Mouse (Mus musculus): ENCODE data around the gene Tmem19. TPM values are rescaled to one million over a fixed set of nuclear protein-coding genes. Genes with fewer than 3 reads are reported as not detected.
"Not testable (repeated sequence)": the region's sequence is repeated elsewhere in the genome, so short reads cannot be mapped to it uniquely, and the experiment has no call there.

Tmem19 gene
- polyA plus RNA-seq, 1 experiment from 2014 or later = 42.8 TPM

- Histone ChIP-seq H3K27ac (peak overlapping the region; percentile 93), H3K36me3 (ENCODE audit: inconsistent target) (no peaks in the 10 kb centered on the region), H3K4me3 (ENCODE audit: inconsistent target) (peak overlapping the region; percentile 7), H3K79me2 (ENCODE audit: inconsistent target) (no peaks in the 10 kb centered on the region)
- 45% methylated on average over 8 of the region's 8 CpGs for WGBS (ENCODE audit: missing documents)
Measured at GRCm38 (mm10) chr10:115332420-115332952, 29.8 kb downstream of the Tmem19 start.

- Histone ChIP-seq H3K4me3 (ENCODE audit: inconsistent target) (no peak overlapping the region), H3K79me2 (ENCODE audit: inconsistent target) (no peaks in the 10 kb centered on the region), H3K27ac (peak overlapping the region; percentile 69), H3K36me3 (ENCODE audit: inconsistent target) (no peaks in the 10 kb centered on the region)
- 34% methylated on average over 2 of the region's 3 CpGs for WGBS (ENCODE audit: missing documents)
Measured at GRCm38 (mm10) chr10:115329010-115329530, 33.2 kb downstream of the Tmem19 start.

- H3K27ac ChIP-seq = peak overlapping the region; percentile 69
- no peaks in the 10 kb centered on the region for H3K36me3 ChIP-seq (ENCODE audit: inconsistent target)
- WGBS (ENCODE audit: missing documents) = 15% methylated on average over 6 of the region's 6 CpGs
- H3K4me3 ChIP-seq (ENCODE audit: inconsistent target) = no peak overlapping the region
- H3K79me2 ChIP-seq (ENCODE audit: inconsistent target) = no peaks in the 10 kb centered on the region
Measured at GRCm38 (mm10) chr10:115328514-115328913, 33.8 kb downstream of the Tmem19 start.

- Histone ChIP-seq H3K79me2 (ENCODE audit: inconsistent target) (no peaks in the 10 kb centered on the region), H3K4me3 (ENCODE audit: inconsistent target) (no peak overlapping the region), H3K36me3 (ENCODE audit: inconsistent target) (no peaks in the 10 kb centered on the region), H3K27ac (no peak overlapping the region)
- 12% methylated on average over 6 of the region's 6 CpGs for WGBS (ENCODE audit: missing documents)
Measured at GRCm38 (mm10) chr10:115323295-115323694, 39.0 kb downstream of the Tmem19 start.

- H3K79me2 ChIP-seq (ENCODE audit: inconsistent target) = no peaks in the 10 kb centered on the region
- H3K27ac ChIP-seq = no peak overlapping the region
- WGBS (ENCODE audit: missing documents) = 53% methylated on average over 5 of the region's 5 CpGs
- no peak overlapping the region for H3K4me3 ChIP-seq (ENCODE audit: inconsistent target)
- H3K36me3 ChIP-seq (ENCODE audit: inconsistent target) = no peaks in the 10 kb centered on the region
Measured at GRCm38 (mm10) chr10:115321317-115322035, 40.8 kb downstream of the Tmem19 start.

- peaks cover 17% of the 10 kb centered on the region for H3K79me2 ChIP-seq (ENCODE audit: inconsistent target)
- not testable (repeated sequence) for H3K36me3 ChIP-seq (ENCODE audit: inconsistent target); H3K27ac ChIP-seq; H3K4me3 ChIP-seq (ENCODE audit: inconsistent target)
- 67% methylated on average over 3 of the region's 3 CpGs for WGBS (ENCODE audit: missing documents)
Measured at GRCm38 (mm10) chr10:115318388-115318787, 43.9 kb downstream of the Tmem19 start.

GRCm38 (mm10) chr10:115316313-115316712, 46.0 kb downstream of the Tmem19 start:
- Histone ChIP-seq H3K4me3 (ENCODE audit: inconsistent target) (peak overlapping the region; percentile 96), H3K27ac (peak overlapping the region; percentile 88), H3K79me2 (ENCODE audit: inconsistent target) (peaks cover 38% of the 10 kb centered on the region), H3K36me3 (ENCODE audit: inconsistent target) (no peaks in the 10 kb centered on the region)
- 60% methylated on average over 11 of the region's 11 CpGs for WGBS (ENCODE audit: missing documents)

GRCm38 (mm10) chr10:115315473-115316171, 46.7 kb downstream of the Tmem19 start, which contains the start of gene Rab21:
Rab21 (minus strand) TSS chr10:115315594.
- H3K4me3 ChIP-seq (ENCODE audit: inconsistent target) = peak within 1 kb of the TSS; percentile 96
- no peaks in the 10 kb centered on the region for H3K36me3 ChIP-seq (ENCODE audit: inconsistent target)
- peaks cover 45% of the 10 kb centered on the region for H3K79me2 ChIP-seq (ENCODE audit: inconsistent target)
- under 1% methylated on average over 48 of the region's 48 CpGs for WGBS (ENCODE audit: missing documents)
- peak within 1 kb of the TSS; percentile 88 for H3K27ac ChIP-seq

- H3K27ac ChIP-seq = peak overlapping the region; percentile 84
- H3K4me3 ChIP-seq (ENCODE audit: inconsistent target) = peak overlapping the region; percentile 96
- peaks cover 53% of the 10 kb centered on the region for H3K79me2 ChIP-seq (ENCODE audit: inconsistent target)
- under 1% methylated on average over 63 of the region's 73 CpGs for WGBS (ENCODE audit: missing documents)
- H3K36me3 ChIP-seq (ENCODE audit: inconsistent target) = no peaks in the 10 kb centered on the region
Measured at GRCm38 (mm10) chr10:115314582-115315452, 47.5 kb downstream of the Tmem19 start.

GRCm38 (mm10) chr10:115314287-115314581, 48.1 kb downstream of the Tmem19 start:
- WGBS (ENCODE audit: missing documents) = 2% methylated on average over 6 of the region's 6 CpGs
- H3K27ac ChIP-seq = peak overlapping the region; percentile 84
- peaks cover 59% of the 10 kb centered on the region for H3K79me2 ChIP-seq (ENCODE audit: inconsistent target)
- H3K36me3 ChIP-seq (ENCODE audit: inconsistent target) = no peaks in the 10 kb centered on the region
- peak overlapping the region; percentile 96 for H3K4me3 ChIP-seq (ENCODE audit: inconsistent target)

- WGBS (ENCODE audit: missing documents) = 71% methylated on average over 14 of the region's 14 CpGs
Measured at GRCm38 (mm10) chr10:115313641-115314286, 48.5 kb downstream of the Tmem19 start.

GRCm38 (mm10) chr10:115312732-115313131, 49.6 kb downstream of the Tmem19 start:
- Histone ChIP-seq H3K36me3 (ENCODE audit: inconsistent target) (no peaks in the 10 kb centered on the region), H3K27ac (no peak overlapping the region), H3K79me2 (ENCODE audit: inconsistent target) (peaks cover 74% of the 10 kb centered on the region), H3K4me3 (ENCODE audit: inconsistent target) (no peak overlapping the region)
- WGBS (ENCODE audit: missing documents) = 81% methylated on average over 3 of the region's 3 CpGs

More at GRCm38 (mm10) chr10:115313641-115314286, 48.5 kb downstream of the Tmem19 start:
- Histone ChIP-seq H3K27ac (peak overlapping the region; percentile 84), H3K4me3 (ENCODE audit: inconsistent target) (peak overlapping the region; percentile 96), H3K79me2 (ENCODE audit: inconsistent target) (peaks cover 64% of the 10 kb centered on the region), H3K36me3 (ENCODE audit: inconsistent target) (no peaks in the 10 kb centered on the region)

GRCm38 (mm10) chr10:115312194-115312593, 50.1 kb downstream of the Tmem19 start:
- Histone ChIP-seq H3K4me3 (ENCODE audit: inconsistent target) (no peak overlapping the region), H3K27ac (no peak overlapping the region), H3K36me3 (ENCODE audit: inconsistent target) (no peaks in the 10 kb centered on the region), H3K79me2 (ENCODE audit: inconsistent target) (peaks cover 79% of the 10 kb centered on the region)
- 7% methylated on average over 5 of the region's 5 CpGs for WGBS (ENCODE audit: missing documents)

Measured in macrophage (primary cell).